Mouse (Mus musculus): ENCODE data around the gene Rps27l.

DNA sequence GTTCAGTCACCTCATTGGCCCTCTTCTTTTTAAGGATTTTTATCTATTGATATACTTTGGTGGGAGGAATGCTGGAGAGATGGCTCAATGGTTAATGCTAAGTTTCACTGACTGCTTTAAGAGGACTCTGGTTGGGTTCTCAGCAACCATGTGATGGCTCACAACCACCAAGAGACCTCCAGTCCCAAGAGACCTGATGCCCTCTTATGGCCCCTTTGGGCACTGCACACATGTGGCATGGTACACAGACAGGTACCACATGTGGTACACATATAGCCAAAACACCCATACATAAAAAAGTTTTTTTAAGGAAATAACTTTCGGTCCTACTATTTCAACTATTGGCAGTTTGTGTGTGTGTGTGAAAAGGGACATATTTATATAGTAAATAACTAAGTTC is 23.8 kb upstream of the Rps27l start:
- TF ChIP-seq CTCF (conservative IDR thresholded peaks at IDR 0.05; ENCODE audit: low read length) (peak; percentile 43), POU5F1 (IDR thresholded peaks at IDR 0.05; ENCODE audit: borderline replicate concordance, low read length) (no peak), NANOG (IDR thresholded peaks at IDR 0.05; ENCODE audit: borderline replicate concordance, low read length) (no peak)
